Mouse (Mus musculus): ENCODE data around the gene Tacc3. TPM values are rescaled to one million over a fixed set of nuclear protein-coding genes. Genes with fewer than 3 reads are reported as not detected.
A peak's percentile ranks its signal among the peaks of the same experiment; 100 is the strongest.

The Tacc3 gene
- total RNA-seq, 2 experiments from 2014 or later: 2.9 to 3.1 TPM

GRCm38 (mm10) chr5:33721541-33722265 lies 63.8 kb downstream of the Tacc3 start, which contains the start of gene Fgfr3:
Gene Fgfr3, plus strand, starts transcription at chr5:33721674.
- DNase-seq (ENCODE audit: low spot score in 2 of 2): peak; percentile 74 to 80

GRCm38 (mm10) chr5:33722266-33723018 lies 64.5 kb downstream of the Tacc3 start:
- DNase-seq (ENCODE audit: low spot score in 2 of 2): no peak

DNA sequence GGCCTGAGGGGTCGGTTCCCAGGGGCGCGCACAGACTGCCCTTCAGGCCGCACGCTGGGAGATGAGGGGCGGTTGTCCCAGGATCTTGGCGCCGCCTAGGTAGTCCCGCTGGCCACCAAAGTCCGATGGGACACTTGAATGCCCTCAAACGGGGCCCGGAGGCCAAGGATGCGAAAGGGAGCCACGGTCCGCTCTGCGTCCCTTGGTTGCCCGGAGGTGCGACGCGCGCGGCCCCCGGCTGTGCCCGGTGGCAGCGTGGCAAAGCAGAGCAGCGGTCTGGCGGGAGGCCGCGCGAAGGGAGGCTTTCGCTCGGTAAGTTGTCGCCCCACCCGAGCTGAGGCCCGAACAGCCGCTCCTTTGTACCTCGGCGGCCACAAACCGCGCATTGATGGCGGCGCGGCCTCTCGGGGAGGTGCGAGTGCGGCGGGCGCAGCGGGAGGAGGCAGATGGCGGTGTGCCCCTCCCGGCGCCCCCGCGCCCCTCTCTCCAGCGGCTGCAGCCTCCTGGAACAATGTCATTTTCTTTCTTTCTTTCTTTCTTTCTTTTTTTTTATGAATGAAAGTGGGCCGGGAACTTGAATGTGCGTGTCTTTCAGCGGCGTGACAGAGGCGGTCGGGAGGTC lies 65.2 kb downstream of the Tacc3 start:
- peak in 1 of 2 experiments; percentile 12 for DNase-seq (ENCODE audit: low spot score in 2 of 2)

- no peak for DNase-seq (ENCODE audit: low spot score in 2 of 2)
Measured at GRCm38 (mm10) chr5:33723641-33724465, 65.9 kb downstream of the Tacc3 start.

- no peak for DNase-seq (ENCODE audit: low spot score in 2 of 2)
Measured at GRCm38 (mm10) chr5:33726081-33726647, 68.2 kb downstream of the Tacc3 start.

DNA sequence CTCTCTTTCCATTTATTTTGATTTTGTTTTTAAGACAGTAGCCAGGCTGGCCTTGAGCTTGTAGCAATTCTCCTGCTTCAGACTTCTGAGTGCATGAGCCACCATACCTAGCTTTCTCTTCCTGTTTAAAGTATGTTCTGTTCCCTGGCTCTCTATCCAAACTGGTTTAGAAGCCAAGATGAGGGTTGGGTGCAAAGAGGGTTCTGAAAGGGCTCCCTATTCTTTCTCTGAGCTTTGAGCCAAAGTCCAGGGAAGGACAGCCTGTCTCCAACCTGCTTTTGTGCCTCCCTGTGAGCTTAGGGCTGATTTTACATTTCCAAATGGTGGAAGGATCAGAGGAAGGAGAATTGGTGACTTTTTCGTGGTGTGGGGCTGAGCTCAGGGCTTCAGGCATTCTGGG lies 69.0 kb downstream of the Tacc3 start:
- no peak for DNase-seq (ENCODE audit: low spot score in 2 of 2)

Other genes with a start within 250 kb of the Tacc3 start
- not detected for gene Nkx1-1, start 224.2 kb upstream of the Tacc3 start, total RNA-seq (2021)
- 10 to 100 TPM; 24.5 to 28.2 TPM for gene Fam53a, start 28.5 kb upstream of the Tacc3 start, total RNA-seq (2021)
- under 1 TPM; 0.17 to 0.22 TPM for gene Gm9903, start 28.2 kb upstream of the Tacc3 start, total RNA-seq (2021)
- 10 to 100 TPM; 37.9 to 50.8 TPM for gene Slbp, start 5.6 kb upstream of the Tacc3 start, total RNA-seq (2021)
- gene Tmem129, start 288 bp downstream of the Tacc3 start, total RNA-seq (2021): 10 to 100 TPM; 25.7 to 28.9 TPM
- gene Fgfr3, start 63.5 kb downstream of the Tacc3 start, total RNA-seq (2021): 1 to 10 TPM; 3.1 to 6.1 TPM
- gene Letm1, start 124.7 kb downstream of the Tacc3 start, total RNA-seq (2021): 100 to 1,000 TPM; 151 to 196 TPM
- gene Nsd2, start 162.6 kb downstream of the Tacc3 start, total RNA-seq (2021): 10 to 100 TPM; 38.0 to 41.2 TPM